Mouse (Mus musculus): Measurements from ENCODE around the gene Dtd1.

Dtd1 gene

GRCm38 (mm10) chr2:144640101-144640500, 40.4 kb downstream of the Dtd1 start:
- no peak for DNase-seq (ENCODE audit: low read depth)

GRCm38 (mm10) chr2:144641991-144642390, 42.3 kb downstream of the Dtd1 start:
- DNase-seq (ENCODE audit: low read depth), result no peak

- DNase-seq (ENCODE audit: low read depth), result no peak
These were observed 46.7 kb downstream of the Dtd1 start for GRCm38 (mm10) chr2:144646360-144646759.

GRCm38 (mm10) chr2:144647151-144647550, 47.5 kb downstream of the Dtd1 start:
- no peak for DNase-seq (ENCODE audit: low read depth)

- no peak for DNase-seq (ENCODE audit: low read depth)
These were observed 50.3 kb downstream of the Dtd1 start for GRCm38 (mm10) chr2:144649960-144650359.

- no peak for DNase-seq (ENCODE audit: low read depth)
These were observed 53.1 kb downstream of the Dtd1 start for GRCm38 (mm10) chr2:144652841-144653240.

- DNase-seq (ENCODE audit: low read depth), result no peak
These were observed 55.6 kb downstream of the Dtd1 start for GRCm38 (mm10) chr2:144655307-144655706.

- DNase-seq (ENCODE audit: low read depth), result no peak
These were observed 68.8 kb downstream of the Dtd1 start for GRCm38 (mm10) chr2:144668507-144668906.

GRCm38 (mm10) chr2:144670289-144670930, 70.7 kb downstream of the Dtd1 start:
- peak; percentile 34 for DNase-seq (ENCODE audit: low read depth)

- DNase-seq (ENCODE audit: low read depth), result peak; percentile 56
These were observed 72.7 kb downstream of the Dtd1 start for GRCm38 (mm10) chr2:144672397-144672796.

- no peak for DNase-seq (ENCODE audit: low read depth)
These were observed 77.0 kb downstream of the Dtd1 start for GRCm38 (mm10) chr2:144676546-144677228.

- no peak for DNase-seq (ENCODE audit: low read depth)
These were observed 77.5 kb downstream of the Dtd1 start for GRCm38 (mm10) chr2:144677229-144677571.

GRCm38 (mm10) chr2:144678779-144679178, 79.1 kb downstream of the Dtd1 start:
- DNase-seq (ENCODE audit: low read depth), result no peak

GRCm38 (mm10) chr2:144679394-144679793, 79.7 kb downstream of the Dtd1 start:
- no peak for DNase-seq (ENCODE audit: low read depth)

GRCm38 (mm10) chr2:144692219-144692732, 92.6 kb downstream of the Dtd1 start:
- DNase-seq (ENCODE audit: low read depth), result no peak

GRCm38 (mm10) chr2:144692777-144693176, 93.1 kb downstream of the Dtd1 start:
- DNase-seq (ENCODE audit: low read depth), result no peak

- no peak for DNase-seq (ENCODE audit: low read depth)
These were observed 95.2 kb downstream of the Dtd1 start for GRCm38 (mm10) chr2:144694923-144695322.

- no peak for DNase-seq (ENCODE audit: low read depth)
These were observed 98.3 kb downstream of the Dtd1 start for GRCm38 (mm10) chr2:144698046-144698445.

GRCm38 (mm10) chr2:144700608-144701007, 100.9 kb downstream of the Dtd1 start:
- no peak for DNase-seq (ENCODE audit: low read depth)

- no peak for DNase-seq (ENCODE audit: low read depth)
These were observed 101.9 kb downstream of the Dtd1 start for GRCm38 (mm10) chr2:144701415-144702149.

- no peak for DNase-seq (ENCODE audit: low read depth)
These were observed 109.6 kb downstream of the Dtd1 start for GRCm38 (mm10) chr2:144709285-144709684.

GRCm38 (mm10) chr2:144709704-144710103, 110.0 kb downstream of the Dtd1 start:
- no peak for DNase-seq (ENCODE audit: low read depth)

- no peak for DNase-seq (ENCODE audit: low read depth)
These were observed 114.9 kb downstream of the Dtd1 start for GRCm38 (mm10) chr2:144714596-144714995.
